Mouse (Mus musculus): ENCODE measurements around the gene Serp2. TPM values are rescaled to one million over a fixed set of nuclear protein-coding genes. Genes with fewer than 3 reads are reported as not detected.

Serp2 gene
- polyA plus RNA-seq, 1 experiment from 2014 or later = 15.2 TPM

DNA sequence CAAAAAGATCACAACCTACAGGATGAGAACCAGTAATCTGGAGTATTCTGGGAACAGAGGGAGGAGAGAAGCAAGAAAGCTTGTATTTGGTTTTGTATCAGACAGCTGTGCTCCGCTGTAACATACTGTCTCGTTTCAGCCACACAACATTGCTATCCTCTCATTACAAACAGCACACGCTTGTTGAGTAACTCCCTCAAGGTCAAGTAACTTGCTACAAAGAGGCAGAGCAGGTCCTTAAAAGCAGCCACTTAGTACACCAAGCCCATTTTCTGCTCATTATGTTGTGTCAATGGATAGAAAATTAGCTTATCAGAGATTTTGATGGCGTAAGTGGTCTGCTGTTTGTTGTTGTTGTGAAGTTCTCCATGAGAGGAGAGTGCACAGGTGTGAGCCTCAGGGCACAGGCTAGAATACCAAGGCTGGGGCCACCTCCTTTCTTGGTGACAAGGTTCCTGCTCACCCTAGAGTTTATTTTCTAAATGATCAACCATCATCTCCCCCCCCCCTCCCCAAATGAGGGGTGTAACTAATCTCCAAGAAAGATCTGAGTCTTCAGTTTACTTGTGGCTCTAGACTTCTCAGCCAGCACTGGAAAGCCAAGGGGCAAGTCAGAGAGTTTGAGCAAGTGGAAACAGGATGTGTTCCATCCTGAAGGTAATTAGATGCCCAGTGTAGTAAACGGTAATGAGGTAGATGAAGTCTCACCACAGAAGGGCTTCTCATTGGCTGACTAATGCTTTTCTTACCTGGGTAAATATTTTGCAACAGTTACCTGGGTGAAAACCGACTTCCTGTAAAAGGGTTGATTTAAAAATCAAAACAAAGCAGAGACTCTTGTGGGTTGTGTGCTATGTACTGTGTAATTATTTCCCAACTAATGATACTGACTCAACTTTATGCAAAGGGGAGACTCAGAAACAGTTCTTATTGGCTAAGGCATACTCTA lies 25.6 kb upstream of the Serp2 start:
- Histone ChIP-seq H3K27me3 (ENCODE audit: control insufficient read depth, insufficient read depth, low read length) (no peaks in the 10 kb centered on the region), H3K4me2 (replicated peaks; ENCODE audit: low read depth, low read length) (no peak overlapping the region), H3K27ac (ENCODE audit: low read depth, low read length) (no peak overlapping the region), H3K36me3 (ENCODE audit: control insufficient read depth, insufficient read depth, low read length) (no peaks in the 10 kb centered on the region), H3K9ac (ENCODE audit: low read depth, low read length) (no peak overlapping the region), H3K4me1 (ENCODE audit: control insufficient read depth, insufficient read depth, low read length) (peaks cover 7% of the 10 kb centered on the region; the same call in 1 of the 2 replicates), H3K4me3 (ENCODE audit: low read length) (no peak overlapping the region), H3K9me3 (ENCODE audit: control insufficient read depth, low read length) (no peaks in the 10 kb centered on the region)
- WGBS = 63% methylated on average over 6 of the region's 6 CpGs
- peak; percentile 63 for ATAC-seq (ENCODE audit: low FRiP score, low TSS enrichment)

- Histone ChIP-seq H3K9me3 (ENCODE audit: control insufficient read depth, low read length) (no peaks in the 10 kb centered on the region), H3K9ac (ENCODE audit: low read depth, low read length) (no peak overlapping the region), H3K4me1 (ENCODE audit: control insufficient read depth, insufficient read depth, low read length) (no peaks in the 10 kb centered on the region), H3K4me3 (ENCODE audit: low read length) (no peak overlapping the region), H3K36me3 (ENCODE audit: control insufficient read depth, insufficient read depth, low read length) (no peaks in the 10 kb centered on the region), H3K4me2 (replicated peaks; ENCODE audit: low read depth, low read length) (no peak overlapping the region), H3K27me3 (ENCODE audit: control insufficient read depth, insufficient read depth, low read length) (no peaks in the 10 kb centered on the region), H3K27ac (ENCODE audit: low read depth, low read length) (no peak overlapping the region)
- no peak for ATAC-seq (ENCODE audit: low FRiP score, low TSS enrichment)
- 49% methylated on average over 2 of the region's 2 CpGs for WGBS
Measured at GRCm38 (mm10) chr14:76579660-76580061, 23.0 kb upstream of the Serp2 start.

GRCm38 (mm10) chr14:76577840-76578239 lies 21.2 kb upstream of the Serp2 start:
- Histone ChIP-seq H3K4me1 (ENCODE audit: control insufficient read depth, insufficient read depth, low read length) (no peaks in the 10 kb centered on the region), H3K4me3 (ENCODE audit: low read length) (no peak overlapping the region), H3K27ac (ENCODE audit: low read depth, low read length) (no peak overlapping the region), H3K4me2 (replicated peaks; ENCODE audit: low read depth, low read length) (no peak overlapping the region), H3K9me3 (ENCODE audit: control insufficient read depth, low read length) (no peaks in the 10 kb centered on the region), H3K36me3 (ENCODE audit: control insufficient read depth, insufficient read depth, low read length) (no peaks in the 10 kb centered on the region), H3K27me3 (ENCODE audit: control insufficient read depth, insufficient read depth, low read length) (no peaks in the 10 kb centered on the region), H3K9ac (ENCODE audit: low read depth, low read length) (no peak overlapping the region)
- no peak for ATAC-seq (ENCODE audit: low FRiP score, low TSS enrichment)
- WGBS = 62% methylated on average over 2 of the region's 2 CpGs

- H3K27me3 ChIP-seq (ENCODE audit: control insufficient read depth, insufficient read depth, low read length) = no peaks in the 10 kb centered on the region
- H3K9ac ChIP-seq (ENCODE audit: low read depth, low read length) = no peak overlapping the region
- no peak for ATAC-seq (ENCODE audit: low FRiP score, low TSS enrichment)
- WGBS = 87% methylated on average over 7 of the region's 7 CpGs
- H3K9me3 ChIP-seq (ENCODE audit: control insufficient read depth, low read length) = no peaks in the 10 kb centered on the region
- H3K4me2 ChIP-seq (replicated peaks; ENCODE audit: low read depth, low read length) = no peak overlapping the region
- 0 out of 2 replicates have a peak, but pooled peaks cover 15% of the 10 kb centered on the region for H3K4me1 ChIP-seq (ENCODE audit: control insufficient read depth, insufficient read depth, low read length)
- H3K4me3 ChIP-seq (ENCODE audit: low read length) = no peak overlapping the region
- no peaks in the 10 kb centered on the region for H3K36me3 ChIP-seq (ENCODE audit: control insufficient read depth, insufficient read depth, low read length)
- H3K27ac ChIP-seq (ENCODE audit: low read depth, low read length) = no peak overlapping the region
Measured at GRCm38 (mm10) chr14:76570292-76570691, 13.6 kb upstream of the Serp2 start.

DNA sequence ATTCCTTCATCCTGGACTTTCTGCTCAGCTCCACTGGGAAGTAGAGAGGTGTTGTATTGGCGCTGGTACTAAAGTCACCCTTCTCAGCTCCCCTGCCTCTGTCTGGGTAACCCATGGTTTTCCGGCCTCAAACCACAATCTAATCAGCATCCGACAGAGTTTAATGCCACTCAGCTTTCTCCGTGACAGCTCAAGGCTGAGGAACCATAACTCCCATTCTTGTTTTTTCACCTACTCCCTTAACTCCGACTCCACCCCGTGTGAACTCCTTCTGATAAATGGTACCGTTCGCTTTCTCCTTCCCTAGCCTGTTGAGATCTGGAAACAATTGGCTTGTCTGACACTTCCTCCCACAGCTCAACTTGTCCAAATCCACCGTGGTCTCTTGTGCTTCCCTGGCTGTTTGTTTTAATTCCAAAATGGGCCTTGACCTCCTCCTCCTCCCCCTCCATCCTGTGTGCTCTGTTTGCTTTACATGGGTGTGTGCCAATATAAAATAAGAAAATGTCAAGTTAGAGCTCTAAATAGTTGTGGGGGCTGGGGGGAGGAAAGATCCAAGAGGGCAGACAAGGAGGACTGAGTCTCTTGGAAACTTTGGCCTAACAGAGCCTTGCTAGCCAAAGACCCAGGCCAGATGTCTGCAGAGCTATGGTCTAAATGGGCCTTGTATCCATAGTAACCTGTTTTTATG lies 12.7 kb upstream of the Serp2 start:
- 24% methylated on average over 9 of the region's 9 CpGs for WGBS
- Histone ChIP-seq H3K4me1 (ENCODE audit: control insufficient read depth, insufficient read depth, low read length) (0 out of 2 replicates have a peak, but pooled peaks cover 15% of the 10 kb centered on the region), H3K4me3 (ENCODE audit: low read length) (no peak overlapping the region), H3K4me2 (replicated peaks; ENCODE audit: low read depth, low read length) (no peak overlapping the region), H3K27me3 (ENCODE audit: control insufficient read depth, insufficient read depth, low read length) (no peaks in the 10 kb centered on the region), H3K9ac (ENCODE audit: low read depth, low read length) (no peak overlapping the region), H3K27ac (ENCODE audit: low read depth, low read length) (peak overlapping the region; percentile 77), H3K36me3 (ENCODE audit: control insufficient read depth, insufficient read depth, low read length) (no peaks in the 10 kb centered on the region), H3K9me3 (ENCODE audit: control insufficient read depth, low read length) (no peaks in the 10 kb centered on the region)
- peak; percentile 81 for ATAC-seq (ENCODE audit: low FRiP score, low TSS enrichment)

- H3K4me1 ChIP-seq (ENCODE audit: control insufficient read depth, insufficient read depth, low read length) = 0 out of 2 replicates have a peak, but pooled peaks cover 15% of the 10 kb centered on the region
- no peak for ATAC-seq (ENCODE audit: low FRiP score, low TSS enrichment)
- no peak overlapping the region for H3K4me2 ChIP-seq (replicated peaks; ENCODE audit: low read depth, low read length)
- no peaks in the 10 kb centered on the region for H3K27me3 ChIP-seq (ENCODE audit: control insufficient read depth, insufficient read depth, low read length)
- no peaks in the 10 kb centered on the region for H3K36me3 ChIP-seq (ENCODE audit: control insufficient read depth, insufficient read depth, low read length)
- H3K27ac ChIP-seq (ENCODE audit: low read depth, low read length) = 0 out of 2 replicates have a peak overlapping the region, but pooled peaks have one; percentile 77
- 77% methylated on average over 9 of the region's 9 CpGs for WGBS
- H3K9me3 ChIP-seq (ENCODE audit: control insufficient read depth, low read length) = no peaks in the 10 kb centered on the region
- no peak overlapping the region for H3K9ac ChIP-seq (ENCODE audit: low read depth, low read length)
- no peak overlapping the region for H3K4me3 ChIP-seq (ENCODE audit: low read length)
Measured at GRCm38 (mm10) chr14:76568548-76568947, 11.9 kb upstream of the Serp2 start.

- no peak overlapping the region for H3K9ac ChIP-seq (ENCODE audit: low read depth, low read length)
- H3K4me1 ChIP-seq (ENCODE audit: control insufficient read depth, insufficient read depth, low read length) = 0 out of 2 replicates have a peak, but pooled peaks cover 15% of the 10 kb centered on the region
- H3K4me2 ChIP-seq (replicated peaks; ENCODE audit: low read depth, low read length) = no peak overlapping the region
- 38% methylated on average over 1 of the region's 1 CpGs for WGBS
- no peaks in the 10 kb centered on the region for H3K27me3 ChIP-seq (ENCODE audit: control insufficient read depth, insufficient read depth, low read length)
- H3K4me3 ChIP-seq (ENCODE audit: low read length) = no peak overlapping the region
- no peaks in the 10 kb centered on the region for H3K36me3 ChIP-seq (ENCODE audit: control insufficient read depth, insufficient read depth, low read length)
- H3K9me3 ChIP-seq (ENCODE audit: control insufficient read depth, low read length) = no peaks in the 10 kb centered on the region
- no peak for ATAC-seq (ENCODE audit: low FRiP score, low TSS enrichment)
- no peak overlapping the region for H3K27ac ChIP-seq (ENCODE audit: low read depth, low read length)
Measured at GRCm38 (mm10) chr14:76567280-76567679, 10.6 kb upstream of the Serp2 start.

DNA sequence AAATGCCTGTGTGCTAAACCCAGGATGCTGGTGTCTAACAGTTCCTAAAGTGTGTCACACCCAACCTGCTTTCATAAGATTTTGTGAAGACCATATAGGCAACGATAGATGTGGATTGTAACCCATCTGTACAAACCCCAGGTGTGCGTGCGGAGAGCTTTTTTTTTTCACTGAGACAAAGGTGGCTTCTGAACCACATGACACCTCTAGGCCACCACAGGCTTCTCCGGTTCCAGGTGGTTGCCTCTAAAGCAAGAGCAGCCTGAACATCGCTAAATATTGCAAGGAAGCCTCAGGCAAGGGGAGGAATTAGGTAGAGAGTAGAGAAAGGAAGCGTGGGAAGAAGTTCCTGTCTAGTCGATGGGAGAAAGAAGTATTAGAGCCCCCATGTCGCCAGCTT lies 10.0 kb upstream of the Serp2 start:
- Histone ChIP-seq H3K36me3 (ENCODE audit: control insufficient read depth, insufficient read depth, low read length) (no peaks in the 10 kb centered on the region), H3K4me2 (replicated peaks; ENCODE audit: low read depth, low read length) (no peak overlapping the region), H3K27ac (ENCODE audit: low read depth, low read length) (no peak overlapping the region), H3K4me1 (ENCODE audit: control insufficient read depth, insufficient read depth, low read length) (0 out of 2 replicates have a peak, but pooled peaks cover 15% of the 10 kb centered on the region), H3K9ac (ENCODE audit: low read depth, low read length) (no peak overlapping the region), H3K4me3 (ENCODE audit: low read length) (no peak overlapping the region), H3K27me3 (ENCODE audit: control insufficient read depth, insufficient read depth, low read length) (no peaks in the 10 kb centered on the region), H3K9me3 (ENCODE audit: control insufficient read depth, low read length) (no peaks in the 10 kb centered on the region)
- 81% methylated on average over 8 of the region's 8 CpGs for WGBS
- ATAC-seq (ENCODE audit: low FRiP score, low TSS enrichment) = no peak

DNA sequence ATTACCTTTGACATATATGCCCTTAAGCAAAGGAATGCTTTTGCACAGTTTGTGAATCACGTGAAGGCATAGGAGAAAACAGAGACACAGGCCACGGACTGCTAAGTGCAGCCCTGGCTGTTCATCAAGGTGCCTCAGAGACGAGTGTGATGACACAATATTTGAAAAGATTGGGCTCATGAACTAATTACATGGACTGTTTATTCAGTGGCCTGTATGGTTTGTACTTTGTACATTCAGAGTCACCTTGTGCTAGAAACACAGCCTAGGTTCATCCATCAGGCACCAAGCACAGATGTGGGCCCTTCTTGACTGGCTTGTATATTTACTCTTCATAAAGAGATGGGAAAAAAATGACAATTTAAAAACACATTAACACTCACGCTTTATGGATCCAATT lies 9.5 kb upstream of the Serp2 start:
- Histone ChIP-seq H3K9me3 (ENCODE audit: control insufficient read depth, low read length) (no peaks in the 10 kb centered on the region), H3K4me2 (replicated peaks; ENCODE audit: low read depth, low read length) (no peak overlapping the region), H3K36me3 (ENCODE audit: control insufficient read depth, insufficient read depth, low read length) (no peaks in the 10 kb centered on the region), H3K4me1 (ENCODE audit: control insufficient read depth, insufficient read depth, low read length) (0 out of 2 replicates have a peak, but pooled peaks cover 15% of the 10 kb centered on the region), H3K27ac (ENCODE audit: low read depth, low read length) (no peak overlapping the region), H3K9ac (ENCODE audit: low read depth, low read length) (no peak overlapping the region), H3K4me3 (ENCODE audit: low read length) (no peak overlapping the region), H3K27me3 (ENCODE audit: control insufficient read depth, insufficient read depth, low read length) (no peaks in the 10 kb centered on the region)
- WGBS = 70% methylated on average over 4 of the region's 4 CpGs
- no peak for ATAC-seq (ENCODE audit: low FRiP score, low TSS enrichment)

Data from kidney, embryonic 14.5 days (tissue).